Mouse (Mus musculus) stomach, postnatal 0 days (tissue): ENCODE measurements around the gene Ndufa4l2. TPM values are rescaled to one million over a fixed set of nuclear protein-coding genes. Genes with fewer than 3 reads are reported as not detected.
A peak's percentile ranks its signal among the peaks of the same experiment; 100 is the strongest.

Experiments
- ATAC-seq: fragments of 200-750 bp; cut with Nextera tagmentation; 2 replicates; pipeline ENCODE4 v1.8.0; 2017; ENCODE audit not compliant: low FRiP score, low TSS enrichment
- DNase-seq: peaks from one replicate; pipeline ENCODE4 v3.0.0-alpha.2; 2016; ENCODE audit warnings: low spot score
- H3K27ac ChIP-seq: fragments of 300-500 bp; sonication (generic); replicated peaks from 2 replicates; pipeline ENCODE4 v1.5.1; 2014; ENCODE audit warnings: mild to moderate bottlenecking, control low read depth
- H3K27me3 ChIP-seq: fragments of 300-500 bp; sonication (generic); 2 replicates; pipeline ENCODE4 v1.6.1; 2014; ENCODE audit warnings: low read length; ENCODE audit not compliant: control insufficient read depth, insufficient read depth
- H3K36me3 ChIP-seq: fragments of 300-500 bp; sonication (generic); 2 replicates; pipeline ENCODE4 v1.6.1; 2014; ENCODE audit warnings: low read length, mixed read lengths; ENCODE audit not compliant: control insufficient read depth, insufficient read depth
- H3K4me1 ChIP-seq: fragments of 300-500 bp; sonication (generic); replicated peaks from 2 replicates; pipeline ENCODE4 v1.6.1; 2014; ENCODE audit warnings: antibody characterized with exemption; ENCODE audit not compliant: control insufficient read depth, insufficient read depth
- H3K4me2 ChIP-seq: fragments of 300-500 bp; sonication (generic); replicated peaks from 2 replicates; pipeline ENCODE4 v1.6.1; 2014; ENCODE audit warnings: low read depth, mild to moderate bottlenecking, control low read depth, moderate library complexity
- H3K4me3 ChIP-seq: fragments of 300-500 bp; sonication (generic); 2 replicates; pipeline ENCODE4 v1.5.1; 2014; ENCODE audit warnings: low read depth, low read length, control low read depth
- H3K9ac ChIP-seq: fragments of 300-500 bp; sonication (generic); 2 replicates; pipeline ENCODE4 v1.6.1; 2014; ENCODE audit warnings: mild to moderate bottlenecking, low read length, control low read depth, mixed read lengths
- H3K9me3 ChIP-seq: fragments of 300-500 bp; sonication (generic); 2 replicates; pipeline ENCODE4 v1.6.1; 2016; ENCODE audit warnings: low read length; ENCODE audit not compliant: control insufficient read depth
- CTCF ChIP-seq: IDR thresholded peaks from 2 replicates; pipeline ENCODE4 v1.5.1; 2016; ENCODE audit warnings: antibody characterized with exemption, low read depth, mild to moderate bottlenecking, moderate library complexity
- EP300 ChIP-seq: optimal IDR thresholded peaks from 2 replicates; pipeline ENCODE3; 2016; ENCODE audit warnings: antibody characterized with exemption
- WGBS: fragments of 180-500 bp; shearing (Covaris S2); extraction: QIAGEN DNeasy Blood & Tissue Kit; methylation state at CpG from one replicate; pipeline ENCODE4 v1.1.7; 2014; 5-methylcytosine and 5-hydroxymethylcytosine counted together
- polyA plus RNA-seq: library from polyadenylated mRNA; unstranded; fragments of >200 nt; fragmentation: Nextera tagmentation; extraction: Ambion mirVana; gene quantifications from 2 replicates; pipeline ENCODE4 v1.2.1, GENCODE M21; 2015

Gene Ndufa4l2
- polyA plus RNA-seq, 1 experiment from 2014 or later, result 72.8 TPM

DNA sequence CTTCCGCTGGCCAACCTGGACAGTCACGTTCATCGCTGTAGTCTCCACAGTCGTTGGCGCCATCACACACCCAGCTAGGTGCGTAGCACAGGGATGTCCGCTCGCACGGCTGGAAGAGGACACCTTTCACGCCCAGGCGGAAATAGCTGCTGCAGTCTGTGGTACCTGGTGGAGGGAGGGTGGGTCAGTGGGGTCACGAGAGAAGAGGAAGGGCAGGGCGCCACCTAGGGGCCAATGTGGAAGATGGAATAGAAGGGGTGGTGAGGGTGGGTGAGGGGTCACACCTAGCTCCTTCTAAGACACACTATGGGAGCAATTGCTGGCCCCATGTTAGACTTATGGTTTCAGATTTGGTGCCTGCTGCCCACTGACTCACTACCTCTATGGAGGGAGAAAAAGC is 42.6 kb downstream of the Ndufa4l2 start:
- no peak for DNase-seq
- H3K4me1 ChIP-seq, result no peaks in the 10 kb centered on the region
- no peaks in the 10 kb centered on the region for H3K27me3 ChIP-seq
- H3K4me3 ChIP-seq, result no peak overlapping the region
- H3K9me3 ChIP-seq, result no peaks in the 10 kb centered on the region
- H3K27ac ChIP-seq, result no peak overlapping the region
- no peak overlapping the region for H3K9ac ChIP-seq
- no peak for ATAC-seq
- peaks cover 55% of the 10 kb centered on the region for H3K36me3 ChIP-seq
- TF ChIP-seq CTCF (peak; percentile 60), EP300 (no peak)
- 87% methylated on average over 13 of the region's 13 CpGs for WGBS
- no peak overlapping the region for H3K4me2 ChIP-seq

DNA sequence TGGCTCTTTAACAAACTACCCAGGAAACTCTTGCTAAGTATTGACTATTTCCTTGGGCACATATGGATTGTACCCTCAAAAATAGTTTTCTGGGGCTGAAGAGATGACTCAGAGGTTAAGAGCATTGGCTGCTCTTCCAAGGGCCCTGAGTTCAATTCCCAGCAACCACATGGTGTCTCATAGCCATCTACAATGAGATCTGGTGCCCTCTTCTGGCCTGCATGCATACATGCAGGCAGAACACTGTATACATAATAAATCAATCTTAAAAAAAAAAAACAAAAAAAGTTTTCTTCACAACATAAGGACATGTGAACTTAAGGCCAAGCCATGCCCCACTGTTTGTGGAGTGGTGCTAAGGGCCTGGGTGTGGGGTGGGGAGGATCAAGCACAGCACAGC is 46.4 kb downstream of the Ndufa4l2 start:
- Histone ChIP-seq H3K36me3 (peaks cover 41% of the 10 kb centered on the region), H3K27ac (no peak overlapping the region), H3K27me3 (no peaks in the 10 kb centered on the region), H3K9ac (no peak overlapping the region), H3K4me1 (no peaks in the 10 kb centered on the region; the same call in 1 of the 2 replicates), H3K4me3 (no peak overlapping the region), H3K4me2 (no peak overlapping the region), H3K9me3 (no peaks in the 10 kb centered on the region)
- no peak for DNase-seq
- TF ChIP-seq EP300 (no peak), CTCF (peak; percentile 65)
- ATAC-seq, result no peak

GRCm38 (mm10) chr10:127563840-127564239 is 49.1 kb downstream of the Ndufa4l2 start:
- no peak for DNase-seq
- Histone ChIP-seq H3K36me3 (peaks cover 29% of the 10 kb centered on the region), H3K27me3 (no peaks in the 10 kb centered on the region), H3K4me3 (no peak overlapping the region), H3K9me3 (no peaks in the 10 kb centered on the region), H3K9ac (no peak overlapping the region), H3K27ac (peak overlapping the region; percentile 70), H3K4me1 (no peaks in the 10 kb centered on the region; the same call in 1 of the 2 replicates), H3K4me2 (no peak overlapping the region)
- 71% methylated on average over 8 of the region's 8 CpGs for WGBS
- no peak for ATAC-seq
- TF ChIP-seq CTCF, result no peak
- TF ChIP-seq EP300, result no peak

DNA sequence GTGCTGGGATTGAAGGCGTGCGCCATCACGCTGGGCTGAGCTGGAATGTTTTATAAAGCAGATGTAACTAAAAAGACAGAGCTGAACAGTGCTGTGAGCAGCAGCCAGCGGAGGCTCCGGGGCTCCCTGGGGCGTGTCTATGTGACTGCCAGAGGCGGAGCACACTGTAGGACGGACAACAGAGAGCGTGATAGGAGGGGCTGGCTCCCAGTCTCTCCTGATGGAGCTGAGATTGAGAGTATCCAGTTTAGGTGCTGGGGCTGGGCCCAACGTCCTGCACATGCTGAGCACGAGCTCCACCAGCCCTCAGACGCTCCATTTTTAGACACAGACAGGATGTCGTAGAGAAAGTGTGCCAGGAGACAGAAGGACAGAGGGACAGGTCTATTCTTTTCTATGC is 49.5 kb downstream of the Ndufa4l2 start:
- H3K9me3 ChIP-seq, result no peaks in the 10 kb centered on the region
- peak; percentile 46 for DNase-seq
- 22% methylated on average over 13 of the region's 13 CpGs for WGBS
- no peak overlapping the region for H3K9ac ChIP-seq
- TF ChIP-seq EP300, result no peak
- no peak for TF ChIP-seq CTCF
- peak overlapping the region; percentile 70 for H3K27ac ChIP-seq
- H3K27me3 ChIP-seq, result no peaks in the 10 kb centered on the region
- H3K36me3 ChIP-seq, result peaks cover 30% of the 10 kb centered on the region
- ATAC-seq, result peak; percentile 74
- no peak overlapping the region for H3K4me2 ChIP-seq
- no peaks in the 10 kb centered on the region; the same call in 1 of the 2 replicates for H3K4me1 ChIP-seq
- no peak overlapping the region for H3K4me3 ChIP-seq

Other genes with a start within 250 kb of the Ndufa4l2 start
- gene Dctn2, start 248.6 kb upstream of the Ndufa4l2 start, polyA plus RNA-seq, result 134 and 147 TPM in 2 replicates
- gene Mbd6, start 225.9 kb upstream of the Ndufa4l2 start, polyA plus RNA-seq, result 8.5 and 8.9 TPM in 2 replicates
- 66.6 and 70.4 TPM in 2 replicates for gene Mars, start 203.2 kb upstream of the Ndufa4l2 start, polyA plus RNA-seq
- gene Arhgap9, start 193.0 kb upstream of the Ndufa4l2 start, polyA plus RNA-seq, result 5.2 and 5.7 TPM in 2 replicates
- 2.3 and 2.4 TPM in 2 replicates for gene Gli1, start 173.0 kb upstream of the Ndufa4l2 start, polyA plus RNA-seq
- gene Inhbe, start 160.6 kb upstream of the Ndufa4l2 start, polyA plus RNA-seq, result 0.02 and 0.12 TPM in 2 replicates
- 0.15 TPM in 1 of 2 replicates, not detected in the other for gene Inhbc, start 144.5 kb upstream of the Ndufa4l2 start, polyA plus RNA-seq
- 14.3 and 17.6 TPM in 2 replicates for gene R3hdm2, start 134.6 kb upstream of the Ndufa4l2 start, polyA plus RNA-seq
- gene Stac3, start 13.3 kb upstream of the Ndufa4l2 start, polyA plus RNA-seq, result 0.23 and 0.40 TPM in 2 replicates
- 38.9 and 40.9 TPM in 2 replicates for gene Shmt2, start 7.5 kb downstream of the Ndufa4l2 start, polyA plus RNA-seq
- gene Nxph4, start 19.6 kb downstream of the Ndufa4l2 start, polyA plus RNA-seq, result 2.7 and 4.0 TPM in 2 replicates
- 32.7 and 37.4 TPM in 2 replicates for gene Lrp1, start 106.2 kb downstream of the Ndufa4l2 start, polyA plus RNA-seq
- gene Stat6, start 128.0 kb downstream of the Ndufa4l2 start, polyA plus RNA-seq, result 31.4 and 34.6 TPM in 2 replicates
- gene Nemp1, start 151.9 kb downstream of the Ndufa4l2 start, polyA plus RNA-seq, result 4.1 and 4.5 TPM in 2 replicates
- gene Nab2, start 153.6 kb downstream of the Ndufa4l2 start, polyA plus RNA-seq, result 6.8 and 8.9 TPM in 2 replicates
- 39.3 and 42.1 TPM in 2 replicates for gene Myo1a, start 190.2 kb downstream of the Ndufa4l2 start, polyA plus RNA-seq
- gene Tac2, start 209.5 kb downstream of the Ndufa4l2 start, polyA plus RNA-seq, result 0.34 and 0.35 TPM in 2 replicates
- gene Zbtb39, start 224.6 kb downstream of the Ndufa4l2 start, polyA plus RNA-seq, result 1.4 and 1.6 TPM in 2 replicates
- 0.77 and 0.92 TPM in 2 replicates for gene Gpr182, start 236.8 kb downstream of the Ndufa4l2 start, polyA plus RNA-seq
- 0.19 and 0.23 TPM in 2 replicates for gene Rdh1, start 244.8 kb downstream of the Ndufa4l2 start, polyA plus RNA-seq
- 0.67 and 0.69 TPM in 2 replicates for gene Rdh16f1, start 244.8 kb downstream of the Ndufa4l2 start, polyA plus RNA-seq